Mouse (Mus musculus) intestine, embryonic 15.5 days (tissue): ENCODE data around the gene Clta. TPM values are rescaled to one million over a fixed set of nuclear protein-coding genes. Genes with fewer than 3 reads are reported as not detected.

ENCODE experiments used
- polyA plus RNA-seq: library from polyadenylated mRNA; unstranded; fragments of >200 nt; fragmentation: Nextera tagmentation; extraction: Ambion mirVana; gene quantifications from 2 replicates; pipeline ENCODE4 v1.2.1, GENCODE M21; 2015

Clta gene
- polyA plus RNA-seq, 1 experiment from 2014 or later, result 272 TPM

Other genes with a start within 250 kb of the Clta start
- not detected in 2 replicates for gene Olfr159, start 233.4 kb upstream of the Clta start, polyA plus RNA-seq
- not detected in 2 replicates for gene Olfr156, start 180.6 kb upstream of the Clta start, polyA plus RNA-seq
- gene Olfr157, start 164.3 kb upstream of the Clta start, polyA plus RNA-seq, result not detected in 2 replicates
- not detected in 2 replicates for gene Olfr155, start 152.9 kb upstream of the Clta start, polyA plus RNA-seq
- gene Reck, start 128.9 kb upstream of the Clta start, polyA plus RNA-seq, result 16.4 and 17.0 TPM in 2 replicates
- gene Glipr2, start 47.1 kb upstream of the Clta start, polyA plus RNA-seq, result 85.4 and 88.7 TPM in 2 replicates
- gene Ccin, start 21.0 kb upstream of the Clta start, polyA plus RNA-seq, result not detected in 2 replicates
- 42.0 and 47.0 TPM in 2 replicates for gene Gne, start 79.7 kb downstream of the Clta start, polyA plus RNA-seq
- 12.6 and 14.6 TPM in 2 replicates for gene Rnf38, start 229.3 kb downstream of the Clta start, polyA plus RNA-seq